Mouse (Mus musculus) heart, embryonic 11.5 days (tissue): ENCODE data around the gene Ecsit. TPM values are rescaled to one million over a fixed set of nuclear protein-coding genes. Genes with fewer than 3 reads are reported as not detected.

Experiments
- ATAC-seq: fragments of 200-750 bp; cut with Nextera tagmentation; replicated peaks from 2 replicates; pipeline ENCODE4 v1.8.0; 2017; ENCODE audit warnings: moderate library complexity; ENCODE audit not compliant: insufficient number of reproducible peaks, low FRiP score, low TSS enrichment
- H3K27ac ChIP-seq: fragments of 300-500 bp; sonication (generic); 2 replicates; pipeline ENCODE4 v1.5.1; 2014; ENCODE audit warnings: mild to moderate bottlenecking, low read depth, low read length
- H3K27me3 ChIP-seq: fragments of 300-500 bp; sonication (generic); 2 replicates; pipeline ENCODE4 v1.6.1; 2014; ENCODE audit warnings: mild to moderate bottlenecking, low read length, mixed read lengths; ENCODE audit not compliant: control insufficient read depth, insufficient read depth
- H3K36me3 ChIP-seq: fragments of 300-500 bp; sonication (generic); 2 replicates; pipeline ENCODE4 v1.6.1; 2014; ENCODE audit warnings: mild to moderate bottlenecking, low read length, moderate library complexity, mixed read lengths; ENCODE audit not compliant: control insufficient read depth, insufficient read depth
- H3K4me1 ChIP-seq: fragments of 300-500 bp; sonication (generic); 2 replicates; pipeline ENCODE4 v1.6.1; 2014; ENCODE audit warnings: low read length; ENCODE audit not compliant: control insufficient read depth, insufficient read depth
- H3K4me2 ChIP-seq: fragments of 300-500 bp; sonication (generic); 2 replicates; pipeline ENCODE4 v1.6.1; 2014; ENCODE audit warnings: mild to moderate bottlenecking, moderate library complexity
- H3K4me3 ChIP-seq: fragments of 300-500 bp; sonication (generic); 2 replicates; pipeline ENCODE4 v1.5.1; 2014; ENCODE audit warnings: low read depth, low read length
- H3K9ac ChIP-seq: fragments of 300-500 bp; sonication (generic); 2 replicates; pipeline ENCODE4 v1.6.1; 2014; ENCODE audit warnings: mild to moderate bottlenecking, low read depth, low read length, moderate library complexity
- H3K9me3 ChIP-seq: fragments of 300-500 bp; sonication (generic); replicated peaks from 2 replicates; pipeline ENCODE4 v1.6.1; 2016; ENCODE audit warnings: low read length; ENCODE audit not compliant: control insufficient read depth
- WGBS: fragments of 180-500 bp; shearing (Covaris S2); extraction: QIAGEN DNeasy Blood & Tissue Kit; methylation state at CpG from one replicate; pipeline ENCODE4 v1.1.7; 2014; ENCODE audit not compliant: insufficient replicate concordance; 5-methylcytosine and 5-hydroxymethylcytosine counted together
- polyA plus RNA-seq: library from polyadenylated mRNA; unstranded; fragments of >200 nt; fragmentation: Nextera tagmentation; extraction: Ambion mirVana; gene quantifications from 2 replicates; pipeline ENCODE4 v1.2.1, GENCODE M21; 2014

Gene Ecsit
- 48.4 and 50.6 TPM in 2 replicates for polyA plus RNA-seq

GRCm38 (mm10) chr9:22085022-22085834 is at the start of gene Ecsit:
Gene Ecsit, minus strand, starts transcription at chr9:22085438.
- Histone ChIP-seq H3K4me1 (peaks cover 4% of the 10 kb centered on the region; the same call in 1 of the 2 replicates), H3K4me2 (peak within 1 kb of the TSS; percentile 85), H3K9me3 (no peaks in the 10 kb centered on the region), H3K36me3 (peaks cover 5% of the 10 kb centered on the region; the same call in 1 of the 2 replicates), H3K27ac (peak within 1 kb of the TSS; percentile 80), H3K9ac (peak within 1 kb of the TSS; percentile 84), H3K27me3 (no peaks in the 10 kb centered on the region), H3K4me3 (peak within 1 kb of the TSS; percentile 86)
- peak; percentile 97 for ATAC-seq
- 1% methylated on average over 48 of the region's 48 CpGs for whole genome bisulfite sequencing

- H3K4me3 ChIP-seq: peak overlapping the region; percentile 45
- H3K4me2 ChIP-seq: peak overlapping the region; percentile 87
- H3K27me3 ChIP-seq: peaks cover 3% of the 10 kb centered on the region
- H3K9ac ChIP-seq: peak overlapping the region; percentile 64
- no peak for ATAC-seq
- peaks cover 9% of the 10 kb centered on the region for H3K4me1 ChIP-seq
- WGBS: 68% methylated on average over 7 of the region's 7 CpGs
- peak overlapping the region; percentile 75; the same call in 1 of the 2 replicates for H3K27ac ChIP-seq
- no peaks in the 10 kb centered on the region for H3K36me3 ChIP-seq
- H3K9me3 ChIP-seq: no peaks in the 10 kb centered on the region
Observed at GRCm38 (mm10) chr9:22134246-22134890, 49.1 kb upstream of the Ecsit start.

DNA sequence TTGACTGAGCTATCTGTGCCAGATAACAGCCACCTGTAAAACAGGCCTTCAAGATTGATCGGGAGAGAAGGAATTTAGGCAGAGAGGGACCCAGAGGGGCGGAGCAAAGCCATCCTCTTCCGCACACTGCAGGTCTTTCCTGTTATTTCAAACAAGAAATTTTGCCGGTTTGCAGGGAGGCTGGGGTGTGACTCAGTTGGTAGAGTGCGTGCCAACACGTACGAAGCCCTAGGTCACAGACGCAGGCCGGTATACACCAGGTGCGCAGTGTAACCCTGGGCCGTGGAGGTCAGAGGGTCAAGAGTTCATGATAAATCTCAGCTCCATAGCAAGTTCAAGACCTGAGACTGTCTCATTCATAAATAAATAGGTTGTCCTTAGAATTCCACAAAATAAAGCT is 47.0 kb upstream of the Ecsit start:
- no peak for ATAC-seq
- Histone ChIP-seq H3K36me3 (no peaks in the 10 kb centered on the region), H3K4me2 (peak overlapping the region; percentile 87), H3K27ac (no peak overlapping the region), H3K27me3 (no peaks in the 10 kb centered on the region; the same call in none of the 2 replicates), H3K9ac (peak overlapping the region; percentile 69), H3K4me3 (peak overlapping the region; percentile 45), H3K9me3 (no peaks in the 10 kb centered on the region), H3K4me1 (peaks cover 9% of the 10 kb centered on the region)
- WGBS: 36% methylated on average over 11 of the region's 11 CpGs

GRCm38 (mm10) chr9:22131226-22131981 is 46.2 kb upstream of the Ecsit start:
- ATAC-seq: 0 out of 2 replicates have a peak, but pooled peaks have one; percentile 24
- H3K9me3 ChIP-seq: no peaks in the 10 kb centered on the region
- peaks cover 9% of the 10 kb centered on the region for H3K4me1 ChIP-seq
- no peak overlapping the region for H3K27ac ChIP-seq
- WGBS: 2% methylated on average over 35 of the region's 35 CpGs
- peak overlapping the region; percentile 87 for H3K4me2 ChIP-seq
- H3K27me3 ChIP-seq: no peaks in the 10 kb centered on the region; the same call in none of the 2 replicates
- peak overlapping the region; percentile 45 for H3K4me3 ChIP-seq
- peak overlapping the region; percentile 69 for H3K9ac ChIP-seq
- H3K36me3 ChIP-seq: no peaks in the 10 kb centered on the region

- ATAC-seq: no peak
- H3K4me2 ChIP-seq: no peak overlapping the region
- H3K4me3 ChIP-seq: no peak overlapping the region
- no peaks in the 10 kb centered on the region for H3K4me1 ChIP-seq
- 86% methylated on average over 15 of the region's 15 CpGs for WGBS
- H3K9ac ChIP-seq: no peak overlapping the region
- no peaks in the 10 kb centered on the region; the same call in 1 of the 2 replicates for H3K27me3 ChIP-seq
- no peaks in the 10 kb centered on the region for H3K9me3 ChIP-seq
- H3K36me3 ChIP-seq: no peaks in the 10 kb centered on the region
- no peak overlapping the region for H3K27ac ChIP-seq
Observed at GRCm38 (mm10) chr9:22125246-22126027, 40.2 kb upstream of the Ecsit start.

DNA sequence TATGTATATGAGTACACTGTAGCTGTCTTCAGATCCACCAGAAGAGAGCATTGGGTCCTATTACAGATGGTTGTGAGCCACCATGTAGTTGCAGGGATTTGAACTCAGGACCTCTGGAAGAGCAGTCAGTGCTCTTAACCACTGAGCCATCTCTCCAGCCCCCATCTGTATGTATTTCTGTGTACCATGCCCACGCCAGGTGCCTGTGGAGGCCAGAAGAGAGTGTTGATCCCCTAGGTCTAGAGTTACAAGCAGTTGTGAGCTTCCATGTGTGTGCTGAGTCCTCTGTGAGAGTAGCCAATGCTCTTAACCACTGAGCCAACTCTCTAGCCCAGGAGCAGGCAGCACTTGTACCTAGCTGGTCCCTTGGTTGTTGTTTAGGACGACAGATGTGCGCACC is 38.9 kb upstream of the Ecsit start:
- ATAC-seq: no peak
- WGBS: 85% methylated on average over 3 of the region's 3 CpGs

GRCm38 (mm10) chr9:22123069-22123609 is 37.9 kb upstream of the Ecsit start:
- no peak for ATAC-seq
- Histone ChIP-seq H3K4me1 (no peaks in the 10 kb centered on the region), H3K27me3 (no peaks in the 10 kb centered on the region), H3K4me2 (no peak overlapping the region), H3K9me3 (no peaks in the 10 kb centered on the region), H3K27ac (no peak overlapping the region), H3K9ac (no peak overlapping the region), H3K36me3 (no peaks in the 10 kb centered on the region), H3K4me3 (no peak overlapping the region)
- 81% methylated on average over 7 of the region's 7 CpGs for WGBS

More for the DNA sequence above, 38.9 kb upstream of the Ecsit start:
- Histone ChIP-seq H3K4me3 (no peak overlapping the region), H3K27me3 (no peaks in the 10 kb centered on the region), H3K9ac (no peak overlapping the region), H3K27ac (no peak overlapping the region), H3K9me3 (no peaks in the 10 kb centered on the region), H3K36me3 (no peaks in the 10 kb centered on the region), H3K4me2 (no peak overlapping the region), H3K4me1 (no peaks in the 10 kb centered on the region)
